Mouse (Mus musculus): ENCODE measurements around the gene Usp6nl.
A peak's percentile ranks its signal among the peaks of the same experiment; 100 is the strongest.

Gene Usp6nl

DNA sequence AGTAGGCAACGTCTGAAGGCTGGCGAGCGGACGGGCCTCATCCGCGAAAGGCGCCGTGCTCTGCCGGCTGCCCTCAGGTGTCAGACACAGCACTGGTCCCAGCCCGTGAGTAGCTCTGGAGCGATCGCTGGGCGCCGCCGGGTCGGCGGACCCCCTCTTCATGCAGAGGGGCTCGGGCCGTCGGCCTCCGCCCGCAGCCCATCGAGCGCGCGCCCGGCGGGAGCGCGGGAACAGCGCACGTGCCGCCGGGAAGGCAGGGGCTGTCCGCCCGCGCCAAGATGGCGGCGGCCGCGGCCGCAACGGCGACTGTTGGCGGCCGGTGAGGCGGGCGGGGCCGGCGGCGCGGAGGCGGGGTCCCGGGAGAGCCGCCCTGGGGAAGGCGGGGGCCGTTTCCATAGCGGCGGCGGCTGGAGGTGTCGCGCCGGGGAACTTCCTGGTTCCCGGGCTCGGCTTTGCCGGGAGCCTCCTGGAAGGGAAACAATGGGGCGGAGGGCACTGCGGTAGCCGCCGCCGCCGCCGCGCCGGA lies at the start of gene Usp6nl:
Gene Usp6nl, plus strand, starts transcription at position 292 of the 526 bp plus-strand sequence.
- DNase-seq (ENCODE audit: low spot score in 2 of 2), result peak; percentile 86 to 87

DNA sequence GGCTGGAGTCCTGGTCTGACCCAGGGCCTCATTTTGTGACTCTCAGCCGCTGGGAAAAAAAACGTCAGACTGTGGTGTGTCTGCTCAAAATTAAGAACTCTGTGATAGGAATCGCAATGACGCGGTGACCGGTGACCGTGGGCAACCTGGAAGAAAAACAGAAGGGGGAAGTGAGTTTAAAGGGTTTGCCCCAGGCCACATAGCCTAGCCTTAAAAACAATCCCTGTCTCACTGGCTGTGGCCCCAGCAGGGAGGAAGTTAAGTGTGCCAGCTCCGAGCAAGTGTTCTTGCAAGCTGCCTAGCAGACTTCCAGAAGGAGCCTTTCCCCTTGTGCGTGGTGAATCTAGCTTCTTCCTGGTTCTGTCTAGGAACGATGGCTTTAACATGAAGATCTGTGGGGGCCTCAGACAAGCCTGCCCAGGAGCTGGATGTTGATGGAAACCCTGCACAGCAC lies 49.0 kb upstream of the Usp6nl start:
- peak; percentile 75 for DNase-seq (ENCODE audit: low spot score in 2 of 2)

- no peak for DNase-seq (ENCODE audit: low spot score in 2 of 2)
Measured at GRCm38 (mm10) chr2:6278813-6279530, 43.5 kb upstream of the Usp6nl start.

- DNase-seq (ENCODE audit: low spot score in 2 of 2), result no peak
Measured at GRCm38 (mm10) chr2:6279614-6280301, 42.7 kb upstream of the Usp6nl start.

DNA sequence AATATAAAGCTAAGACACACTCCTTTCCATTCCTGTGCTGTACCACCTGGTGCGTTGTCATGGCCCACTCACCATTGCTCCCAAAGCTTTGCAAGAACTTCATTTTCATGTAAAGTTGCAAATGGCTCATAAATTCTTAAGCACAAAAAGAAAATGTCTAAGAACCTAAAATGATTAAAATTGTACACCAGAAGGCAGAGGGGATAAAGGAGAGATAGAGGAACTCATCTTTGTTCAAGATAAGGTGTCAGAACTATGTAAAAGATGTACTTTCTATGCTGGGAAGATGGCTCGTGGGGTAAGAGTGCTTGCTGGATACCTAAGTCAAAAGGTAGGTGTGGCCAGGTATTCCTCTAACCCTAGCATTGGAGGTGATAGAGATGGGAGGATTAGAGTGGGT lies 38.9 kb upstream of the Usp6nl start:
- DNase-seq (ENCODE audit: low spot score in 2 of 2), result no peak

GRCm38 (mm10) chr2:6284784-6285183 lies 37.7 kb upstream of the Usp6nl start:
- DNase-seq (ENCODE audit: low spot score in 2 of 2), result peak in 1 of 2 experiments; percentile 22

- DNase-seq (ENCODE audit: low spot score in 2 of 2), result peak in 1 of 2 experiments; percentile 32
Measured at GRCm38 (mm10) chr2:6285794-6286193, 36.7 kb upstream of the Usp6nl start.

GRCm38 (mm10) chr2:6293825-6294444 lies 28.5 kb upstream of the Usp6nl start:
- DNase-seq (ENCODE audit: low spot score in 2 of 2), result no peak

DNA sequence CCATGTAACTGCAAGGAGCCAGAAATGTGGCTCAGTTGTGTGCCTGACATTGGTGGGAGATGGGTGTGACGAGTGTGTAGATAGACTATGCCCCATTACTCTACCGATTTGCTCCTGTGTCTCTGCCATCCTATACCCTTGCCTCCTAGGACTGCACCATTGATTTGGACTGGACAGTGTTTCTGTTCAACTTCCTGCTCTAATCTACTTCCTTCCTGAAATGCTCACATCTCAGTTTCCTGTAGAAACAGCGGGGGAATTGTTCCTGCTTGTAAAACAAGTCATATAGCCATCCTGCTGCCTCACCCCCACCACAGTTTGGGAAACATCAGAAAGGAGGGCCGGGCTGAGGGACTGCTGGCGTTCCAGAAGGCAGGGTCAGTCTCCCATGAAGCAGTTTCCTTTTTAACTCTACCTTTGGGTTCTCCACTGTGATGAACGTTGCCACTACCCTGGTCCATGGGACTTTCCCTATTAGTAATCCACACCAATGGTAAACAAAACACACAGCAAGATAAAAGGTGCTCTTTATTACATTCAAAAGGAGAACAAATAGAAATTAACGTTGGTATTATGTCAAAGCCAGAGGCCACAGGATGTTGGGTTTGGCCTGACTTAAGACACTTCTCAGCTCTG lies 27.4 kb upstream of the Usp6nl start:
- no peak for DNase-seq (ENCODE audit: low spot score in 2 of 2)

DNA sequence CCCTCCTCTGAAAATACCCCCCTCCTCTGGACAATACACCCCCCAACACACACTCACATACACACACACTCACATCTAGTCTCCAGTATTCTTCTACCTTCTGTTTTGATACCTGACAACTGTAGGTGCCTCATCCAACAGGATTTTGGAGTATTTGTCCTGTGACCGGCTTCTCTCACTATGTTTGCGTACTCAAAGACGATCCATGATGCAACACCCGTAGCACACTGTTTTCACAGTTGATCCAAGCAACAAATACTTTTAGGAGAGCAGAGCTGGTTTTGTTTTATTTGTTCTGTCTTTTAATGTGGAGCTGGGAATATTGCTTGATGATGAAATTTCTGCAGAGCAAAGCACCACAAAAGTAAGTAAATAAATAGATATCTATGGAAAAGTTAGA lies 17.7 kb upstream of the Usp6nl start:
- DNase-seq (ENCODE audit: low spot score in 2 of 2), result no peak

DNA sequence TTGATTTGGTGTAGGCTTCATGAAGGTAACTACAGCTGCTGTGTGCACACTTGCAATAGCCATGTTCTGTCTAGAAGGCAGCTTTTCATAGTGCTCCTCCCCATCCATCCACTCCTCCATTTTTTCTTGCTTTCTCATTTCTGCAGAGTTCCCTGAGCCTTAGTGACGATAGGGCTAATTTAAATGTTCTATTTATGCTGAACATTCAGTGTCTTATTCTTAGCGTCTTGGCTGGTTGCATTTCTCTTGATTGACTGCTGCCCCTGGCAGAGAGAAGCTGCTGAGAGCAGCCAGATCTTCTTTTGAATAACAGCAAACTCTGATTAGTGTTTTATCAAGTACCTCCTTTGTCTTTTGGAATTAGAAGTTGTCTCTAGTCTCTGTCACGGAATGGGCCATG lies 15.6 kb upstream of the Usp6nl start:
- DNase-seq (ENCODE audit: low spot score in 2 of 2), result no peak

- DNase-seq (ENCODE audit: low spot score in 2 of 2), result peak; percentile 83 to 84
Measured at GRCm38 (mm10) chr2:6309373-6309821, 13.1 kb upstream of the Usp6nl start.

DNA sequence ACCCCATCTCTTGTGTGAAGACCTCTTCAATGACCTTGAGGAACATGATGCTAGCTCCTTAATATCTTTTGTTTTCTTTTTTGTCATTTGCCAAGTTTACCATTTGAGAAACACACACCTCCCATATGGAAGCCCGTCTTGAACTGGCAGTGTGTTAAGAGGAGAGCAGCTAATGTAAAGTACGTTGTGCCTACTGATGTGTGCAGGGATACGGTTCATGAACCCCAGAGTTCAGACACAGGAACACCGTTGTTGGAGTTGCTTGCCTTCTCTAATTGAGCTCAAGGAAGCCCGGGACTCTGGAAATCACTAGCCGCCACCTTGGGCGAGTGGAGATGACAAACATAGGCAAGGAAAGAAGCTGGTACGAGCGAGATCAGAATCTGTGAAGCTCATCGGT lies 9.7 kb upstream of the Usp6nl start:
- DNase-seq (ENCODE audit: low spot score in 2 of 2), result no peak

DNA sequence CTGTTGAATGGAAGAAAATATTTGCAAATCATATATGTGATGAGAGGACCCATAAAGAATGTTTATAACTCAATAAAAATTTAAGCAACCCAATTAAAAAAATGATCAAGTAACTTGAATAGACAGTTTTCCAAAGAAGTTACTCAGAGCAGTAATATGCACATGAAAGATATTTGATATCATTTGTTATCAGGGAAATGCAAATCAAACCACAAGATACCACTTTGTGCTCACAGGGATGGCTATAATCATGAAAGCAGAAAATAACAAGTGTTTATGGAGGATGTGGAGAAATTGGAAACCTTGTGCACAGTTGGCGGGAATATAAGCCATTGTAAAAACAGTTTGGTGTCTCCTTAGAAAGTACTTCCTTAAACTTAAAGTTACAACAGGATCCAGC lies 8.7 kb upstream of the Usp6nl start:
- no peak for DNase-seq (ENCODE audit: low spot score in 2 of 2)

DNA sequence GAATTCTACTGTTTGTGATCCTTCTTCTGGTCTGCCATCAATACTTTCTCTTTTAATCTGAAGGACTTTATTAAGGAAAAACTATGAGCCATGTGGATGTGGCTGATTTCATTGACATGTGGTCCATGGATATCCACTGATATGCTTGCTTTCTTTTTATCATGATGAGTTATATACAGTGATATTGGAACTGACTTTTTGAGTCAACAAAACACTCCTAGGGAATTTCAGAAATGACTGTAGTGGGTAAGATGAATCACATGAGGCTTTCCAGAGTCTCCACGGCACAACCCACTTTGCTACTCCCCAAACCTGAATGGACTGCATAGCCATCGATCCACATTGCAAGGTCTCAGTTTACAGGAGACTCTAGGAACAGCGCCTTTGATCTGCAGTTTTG lies 2.3 kb upstream of the Usp6nl start:
- DNase-seq (ENCODE audit: low spot score in 2 of 2), result no peak

GRCm38 (mm10) chr2:6321769-6322375 lies 595 bp upstream of the Usp6nl start:
- DNase-seq (ENCODE audit: low spot score in 2 of 2), result no peak

DNA sequence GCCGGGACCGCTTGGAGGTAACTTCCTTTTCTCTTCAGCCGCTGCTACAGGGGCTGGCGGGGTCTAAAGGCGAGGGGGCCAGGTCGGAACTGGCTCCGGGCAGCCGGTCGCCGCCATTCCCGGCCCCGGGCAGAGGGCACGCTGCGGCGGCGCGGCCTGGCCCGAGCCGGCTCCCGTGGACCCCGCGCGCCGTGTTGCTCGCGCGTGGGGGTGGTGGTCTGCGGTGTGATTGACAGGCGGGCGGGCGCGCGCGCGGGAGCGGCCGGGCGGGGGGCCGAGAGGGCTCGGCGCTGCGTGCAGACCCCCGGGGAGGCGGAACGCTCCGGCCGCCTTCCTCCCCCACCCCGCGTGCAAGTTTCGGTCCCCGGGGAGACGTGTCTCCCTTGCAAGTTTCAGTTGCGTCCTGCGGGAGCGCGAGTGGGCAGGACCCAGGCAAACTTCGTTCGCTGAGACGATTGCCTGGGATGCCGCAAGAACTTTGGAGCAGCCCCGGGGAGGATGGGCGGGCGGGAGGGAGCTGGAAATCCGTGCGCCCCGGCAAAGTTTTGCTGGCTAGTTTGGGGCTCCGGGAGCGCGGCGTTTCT lies 563 bp downstream of the Usp6nl start:
- peak; percentile 53 to 64 for DNase-seq (ENCODE audit: low spot score in 2 of 2)

DNA sequence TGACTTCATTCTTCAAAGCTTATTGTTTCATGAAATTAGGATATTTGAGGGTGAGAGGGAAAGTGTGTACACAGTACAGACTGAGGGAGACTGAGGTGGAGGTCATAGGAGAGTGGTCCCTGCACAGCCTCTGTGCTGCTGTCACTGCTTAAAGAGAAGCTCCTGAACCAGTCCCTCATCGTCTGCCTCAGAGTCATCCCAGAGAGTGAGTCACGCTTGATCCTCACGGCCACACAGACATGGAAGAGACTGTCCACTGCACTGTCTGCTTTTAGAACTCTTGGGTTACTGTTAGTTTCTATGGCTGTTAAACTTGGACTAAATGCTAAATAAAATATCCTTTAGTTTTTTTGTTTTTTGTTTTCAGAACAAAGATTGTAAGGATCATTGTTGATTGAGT lies 3.2 kb downstream of the Usp6nl start:
- no peak for DNase-seq (ENCODE audit: low spot score in 2 of 2)

DNA sequence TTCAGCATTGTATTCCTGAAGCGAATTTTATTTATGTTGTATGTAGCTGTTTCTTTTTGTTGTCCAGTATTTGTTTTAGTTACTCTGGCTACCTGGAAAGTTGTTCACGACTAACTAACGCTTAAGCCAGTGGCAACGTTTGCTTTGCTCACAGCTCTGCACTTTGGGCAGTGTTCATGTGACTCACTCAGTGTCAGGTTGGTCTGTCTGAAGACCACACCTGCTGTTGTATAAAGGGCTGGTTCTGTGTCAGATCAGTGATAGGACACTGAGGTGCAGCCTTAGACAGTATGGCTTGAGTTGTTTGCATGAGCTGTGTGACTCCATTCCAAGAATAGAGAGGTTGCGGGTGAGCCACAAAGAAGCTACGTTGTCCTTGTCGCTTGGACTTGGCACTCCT lies 6.5 kb downstream of the Usp6nl start:
- DNase-seq (ENCODE audit: low spot score in 2 of 2), result no peak

GRCm38 (mm10) chr2:6330756-6331155 lies 8.3 kb downstream of the Usp6nl start:
- DNase-seq (ENCODE audit: low spot score in 2 of 2), result no peak
